Mouse (Mus musculus) C2C12 (cell line): Measurements from ENCODE around the gene Orai3.

ENCODE experiments used
- CTCF ChIP-seq: IDR thresholded peaks from one replicate; pipeline ENCODE4 v1.5.1; 2011; ENCODE audit not compliant: control insufficient read depth, insufficient read depth, insufficient read length
- FOSL1 ChIP-seq: IDR thresholded peaks from one replicate; pipeline ENCODE4 v1.8.0; 2011; ENCODE audit warnings: mild to moderate bottlenecking, low read length; ENCODE audit not compliant: poor library complexity, insufficient read depth, severe bottlenecking
- MYOD1 ChIP-seq: IDR thresholded peaks from one replicate; pipeline ENCODE4 v1.6.1; 2011; ENCODE audit warnings: low read depth; ENCODE audit not compliant: control insufficient read depth, insufficient read length
- MYOG ChIP-seq: IDR thresholded peaks from one replicate; pipeline ENCODE4 v1.6.1; 2011; ENCODE audit not compliant: control insufficient read depth, insufficient read length; ENCODE audit errors: extremely low read depth
- USF1 ChIP-seq: IDR thresholded peaks from one replicate; pipeline ENCODE4 v1.6.1; 2011; ENCODE audit warnings: low read depth, mild to moderate bottlenecking, control low read depth, moderate library complexity

DNA sequence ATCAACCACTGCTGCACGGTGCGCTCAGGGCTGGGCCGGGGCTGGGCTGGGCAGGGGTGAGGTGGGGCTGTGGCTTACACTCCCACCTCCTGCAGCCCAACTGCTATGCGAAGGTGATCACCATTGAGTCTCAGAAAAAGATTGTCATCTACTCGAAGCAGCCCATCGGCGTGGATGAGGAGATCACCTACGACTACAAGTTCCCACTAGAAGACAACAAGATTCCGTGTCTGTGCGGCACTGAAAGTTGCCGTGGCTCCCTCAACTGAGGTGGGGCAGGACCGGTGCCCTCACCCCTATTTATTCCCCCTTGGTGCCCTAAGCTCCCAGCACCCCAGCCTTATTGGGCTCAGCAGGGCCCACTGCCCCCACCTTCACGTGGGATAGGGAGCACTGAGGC is 29.6 kb downstream of the Orai3 start:
- TF ChIP-seq MYOD1 (no peak), CTCF (no peak), FOSL1 (no peak), MYOG (no peak), USF1 (no peak)
